Mouse (Mus musculus) liver, adult 2 months (tissue): Measurements from ENCODE around the gene Eif3b. TPM values are rescaled to one million over a fixed set of nuclear protein-coding genes. Genes with fewer than 3 reads are reported as not detected.
"Not testable (repeated sequence)": the region's sequence is repeated elsewhere in the genome, so short reads cannot be mapped to it uniquely, and the experiment has no call there.

Experiments used
- DNase-seq: peaks from one replicate; pipeline ENCODE4 v3.0.0-alpha.2; 2011; ENCODE audit warnings: low read depth, low spot score; ENCODE audit errors: extremely low read depth
- H3K27ac ChIP-seq: fragments of 200-500 bp; replicated peaks from 2 replicates; pipeline ENCODE4 v1.5.1; 2012; ENCODE audit warnings: low read depth, mild to moderate bottlenecking, control low read depth, inconsistent platforms, low read length; ENCODE audit not compliant: insufficient read depth
- H3K27me3 ChIP-seq: fragments of 200-500 bp; 2 replicates; pipeline ENCODE4 v1.6.1; 2012; ENCODE audit warnings: mild to moderate bottlenecking, moderate library complexity, low read length, inconsistent platforms; ENCODE audit not compliant: control insufficient read depth, insufficient read depth
- H3K36me3 ChIP-seq: fragments of 200-500 bp; 2 replicates; pipeline ENCODE4 v1.6.1; 2012; ENCODE audit warnings: low read length, inconsistent platforms; ENCODE audit not compliant: control insufficient read depth, insufficient read depth
- H3K4me1 ChIP-seq: fragments of 200-500 bp; 2 replicates; pipeline ENCODE4 v1.6.1; 2011; ENCODE audit warnings: low read length; ENCODE audit not compliant: control insufficient read depth, insufficient read depth
- H3K4me3 ChIP-seq: fragments of 200-500 bp; 2 replicates; pipeline ENCODE4 v1.5.1; 2011; ENCODE audit warnings: low read depth, mild to moderate bottlenecking, control low read depth, low read length, moderate library complexity; ENCODE audit not compliant: insufficient read depth
- H3K79me2 ChIP-seq: fragments of 200-500 bp; 2 replicates; pipeline ENCODE4 v1.6.1; 2012; ENCODE audit warnings: inconsistent platforms, mild to moderate bottlenecking, low read length, moderate library complexity; ENCODE audit not compliant: control insufficient read depth, insufficient read depth
- H3K9ac ChIP-seq: fragments of 200-500 bp; 2 replicates; pipeline ENCODE4 v1.6.1; 2012; ENCODE audit warnings: low read depth, mild to moderate bottlenecking, control low read depth, inconsistent platforms, low read length
- CTCF ChIP-seq: fragments of 200-500 bp; IDR thresholded peaks from 2 replicates; pipeline ENCODE4 v1.5.1; 2011; ENCODE audit warnings: low read depth, low read length, control low read depth
- POLR2A ChIP-seq: fragments of 200-500 bp; IDR thresholded peaks from 2 replicates; pipeline ENCODE4 v1.6.1; 2011; ENCODE audit warnings: low read length, control low read depth; ENCODE audit not compliant: insufficient read depth; ENCODE audit errors: extremely low read depth
- WGBS: fragments of 180-500 bp; shearing (Covaris S2); methylation state at CpG from one replicate; pipeline ENCODE4 v1.1.7; 2018; 5-methylcytosine and 5-hydroxymethylcytosine counted together
- polyA plus RNA-seq: library from polyadenylated mRNA; depleted of rRNA; stranded (reverse); fragments of >200 nt; gene quantifications from 2 replicates; pipeline ENCODE4 v1.2.3, GENCODE M21; 2012
- total RNA-seq: library from RNA; depleted of rRNA; stranded (reverse); fragments of >200 nt; gene quantifications from 2 replicates; pipeline ENCODE4 v1.2.3, GENCODE M21; 2014

Gene Eif3b
- total and polyA plus RNA-seq, 2 experiments: 37.9 to 64.8 TPM

- TF ChIP-seq POLR2A (no peak), CTCF (no peak)
- H3K27ac ChIP-seq: no peak within 1 kb of the TSS
- H3K79me2 ChIP-seq: no peaks in the 10 kb centered on the region
- no peaks in the 10 kb centered on the region for H3K27me3 ChIP-seq
- WGBS: 89% methylated on average over 5 of the region's 5 CpGs
- H3K4me1 ChIP-seq: no peaks in the 10 kb centered on the region
- H3K36me3 ChIP-seq: peaks cover 17% of the 10 kb centered on the region
- no peak within 1 kb of the TSS for H3K4me3 ChIP-seq
- H3K9ac ChIP-seq: no peak within 1 kb of the TSS
- DNase-seq: no peak
These were observed 26.2 kb downstream of the Eif3b start, which contains the start of gene Gm4869 for GRCm38 (mm10) chr5:140445345-140445744. Gene Gm4869, plus strand, starts transcription at chr5:140445645.

- no peak overlapping the region for H3K9ac ChIP-seq
- H3K27me3 ChIP-seq: no peaks in the 10 kb centered on the region
- no peak overlapping the region for H3K27ac ChIP-seq
- no peak for DNase-seq
- TF ChIP-seq CTCF: no peak
- TF ChIP-seq POLR2A: no peak
- no peak overlapping the region for H3K4me3 ChIP-seq
- 70% methylated on average over 7 of the region's 7 CpGs for WGBS
- peaks cover 14% of the 10 kb centered on the region for H3K36me3 ChIP-seq
- H3K4me1 ChIP-seq: no peaks in the 10 kb centered on the region
- H3K79me2 ChIP-seq: no peaks in the 10 kb centered on the region
These were observed 26.9 kb downstream of the Eif3b start for GRCm38 (mm10) chr5:140446054-140446453.

- no peak for DNase-seq
- H3K9ac ChIP-seq: no peak overlapping the region
- H3K4me3 ChIP-seq: no peak overlapping the region
- no peaks in the 10 kb centered on the region for H3K4me1 ChIP-seq
- H3K36me3 ChIP-seq: no peaks in the 10 kb centered on the region
- H3K27me3 ChIP-seq: no peaks in the 10 kb centered on the region
- TF ChIP-seq CTCF (no peak), POLR2A (no peak)
- no peaks in the 10 kb centered on the region for H3K79me2 ChIP-seq
- H3K27ac ChIP-seq: no peak overlapping the region
These were observed 35.4 kb downstream of the Eif3b start for GRCm38 (mm10) chr5:140454488-140454887.

- no peaks in the 10 kb centered on the region for H3K4me1 ChIP-seq
- H3K27ac ChIP-seq: no peak overlapping the region
- H3K36me3 ChIP-seq: no peaks in the 10 kb centered on the region
- no peak for DNase-seq
- no peaks in the 10 kb centered on the region for H3K27me3 ChIP-seq
- WGBS: 89% methylated on average over 2 of the region's 2 CpGs
- TF ChIP-seq POLR2A (no peak), CTCF (no peak)
- no peak overlapping the region for H3K4me3 ChIP-seq
- H3K79me2 ChIP-seq: no peaks in the 10 kb centered on the region
- no peak overlapping the region for H3K9ac ChIP-seq
These were observed 36.3 kb downstream of the Eif3b start for GRCm38 (mm10) chr5:140455466-140455865.

GRCm38 (mm10) chr5:140461476-140461875 is 42.3 kb downstream of the Eif3b start:
- H3K27ac ChIP-seq: no peak overlapping the region
- no peak for DNase-seq
- no peaks in the 10 kb centered on the region for H3K36me3 ChIP-seq
- WGBS: 92% methylated on average over 3 of the region's 3 CpGs
- H3K27me3 ChIP-seq: no peaks in the 10 kb centered on the region
- H3K79me2 ChIP-seq: no peaks in the 10 kb centered on the region
- H3K4me1 ChIP-seq: no peaks in the 10 kb centered on the region
- H3K9ac ChIP-seq: no peak overlapping the region
- TF ChIP-seq POLR2A (no peak), CTCF (no peak)
- H3K4me3 ChIP-seq: no peak overlapping the region

- H3K4me3 ChIP-seq, H3K9ac ChIP-seq, H3K4me1 ChIP-seq, H3K36me3 ChIP-seq, H3K79me2 ChIP-seq, H3K27me3 ChIP-seq, DNase-seq, H3K27ac ChIP-seq: not testable (repeated sequence)
- WGBS: 93% methylated on average over 2 of the region's 2 CpGs
These were observed 44.0 kb downstream of the Eif3b start for GRCm38 (mm10) chr5:140463151-140463550.
